Mouse (Mus musculus) CH12.LX (cell line): ENCODE measurements around the gene Mettl7a2.

ENCODE experiments used
- CHD2 ChIP-seq: IDR thresholded peaks from 2 replicates; pipeline ENCODE4 v1.6.1; 2011; ENCODE audit warnings: low read length, improper control_type of control experiment
- RCOR1 ChIP-seq: conservative IDR thresholded peaks from 2 replicates; pipeline ENCODE4 v1.6.1; 2012; ENCODE audit warnings: low read depth, mild to moderate bottlenecking, inconsistent platforms, low read length, improper control_type of control experiment

- TF ChIP-seq CHD2 (no peak), RCOR1 (no peak)
These were observed 34.7 kb downstream of the Mettl7a2 start for GRCm38 (mm10) chr15:100387544-100388223.
